Mouse (Mus musculus): ENCODE data around the gene St3gal4. TPM values are rescaled to one million over a fixed set of nuclear protein-coding genes. Genes with fewer than 3 reads are reported as not detected.

The St3gal4 gene
- total and polyA plus RNA-seq, 2 experiments from 2014 or later: 19.6 to 29.8 TPM

DNA sequence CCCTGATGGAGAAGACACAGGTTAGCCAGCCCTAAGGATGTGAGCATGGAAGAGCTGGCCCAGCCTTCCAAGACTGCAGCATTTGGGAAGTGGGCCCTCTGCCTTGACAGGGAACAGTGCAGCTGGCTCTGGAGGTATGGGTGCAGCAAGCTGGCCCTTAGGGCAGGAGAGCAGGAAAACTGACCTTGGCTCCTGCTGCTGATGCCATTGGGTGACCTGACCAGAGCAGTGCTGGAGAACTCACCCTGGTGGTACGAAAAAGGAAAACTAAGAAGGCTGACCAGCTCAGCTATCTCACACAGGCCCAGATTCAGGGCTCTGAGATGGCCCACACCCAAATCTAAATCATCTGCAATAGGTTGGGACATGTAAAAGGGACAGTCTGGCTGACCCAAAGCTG is 26.8 kb upstream of the St3gal4 start:
- H3K4me1 ChIP-seq (ENCODE audit: insufficient read depth, low read length): no peaks in the 10 kb centered on the region
- no peak overlapping the region for H3K9ac ChIP-seq (replicated peaks; ENCODE audit: low read length, poor library complexity, severe bottlenecking)
- TF ChIP-seq CTCF (IDR thresholded peaks at IDR 0.05): no peak
- H3K27me3 ChIP-seq (ENCODE audit: insufficient read depth, low read length): no peaks in the 10 kb centered on the region
- H3K36me3 ChIP-seq (ENCODE audit: insufficient read depth, low read length): no peaks in the 10 kb centered on the region
- H3K9me3 ChIP-seq (ENCODE audit: low read length): no peaks in the 10 kb centered on the region
- 87% methylated on average over 1 of the region's 1 CpGs for WGBS
- ATAC-seq (ENCODE audit: low FRiP score) (no peak), DNase-seq (ENCODE audit: low spot score) (no peak)
- no peak overlapping the region for H3K27ac ChIP-seq (ENCODE audit: low read depth, low read length)
- H3K4me2 ChIP-seq (ENCODE audit: low read depth, low read length, poor library complexity, severe bottlenecking): no peak overlapping the region
- no peak overlapping the region for H3K4me3 ChIP-seq (ENCODE audit: low read depth, low read length)

DNA sequence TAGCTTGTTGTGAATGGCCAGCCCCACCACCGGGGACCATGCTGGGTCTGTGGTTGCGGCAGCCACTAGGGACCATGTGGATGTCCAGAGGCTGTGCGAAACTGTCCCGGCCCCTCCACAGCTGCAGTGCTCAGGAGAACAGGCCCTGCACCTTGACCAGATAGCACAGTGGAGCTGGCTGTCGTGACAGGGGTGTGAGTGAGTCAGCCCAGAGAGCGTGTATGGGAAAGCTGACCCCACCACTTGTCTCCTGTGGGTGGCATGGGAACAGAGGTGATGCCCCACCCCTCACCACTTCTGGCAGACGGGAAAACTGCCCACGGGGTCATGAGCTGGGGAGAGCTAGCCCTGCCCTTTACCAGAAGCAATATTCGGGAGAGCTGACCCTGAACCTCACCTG is 26.1 kb upstream of the St3gal4 start:
- Histone ChIP-seq H3K9me3 (ENCODE audit: low read length) (no peaks in the 10 kb centered on the region), H3K36me3 (ENCODE audit: insufficient read depth, low read length) (no peaks in the 10 kb centered on the region), H3K4me2 (ENCODE audit: low read depth, low read length, poor library complexity, severe bottlenecking) (no peak overlapping the region), H3K9ac (replicated peaks; ENCODE audit: low read length, poor library complexity, severe bottlenecking) (no peak overlapping the region), H3K27me3 (ENCODE audit: insufficient read depth, low read length) (no peaks in the 10 kb centered on the region), H3K27ac (ENCODE audit: low read depth, low read length) (no peak overlapping the region), H3K4me1 (ENCODE audit: insufficient read depth, low read length) (no peaks in the 10 kb centered on the region), H3K4me3 (ENCODE audit: low read depth, low read length) (no peak overlapping the region)
- 89% methylated on average over 9 of the region's 9 CpGs for WGBS
- no peak for TF ChIP-seq CTCF (IDR thresholded peaks at IDR 0.05)
- no peak for ATAC-seq (ENCODE audit: low FRiP score)
- DNase-seq (ENCODE audit: low spot score): no peak

DNA sequence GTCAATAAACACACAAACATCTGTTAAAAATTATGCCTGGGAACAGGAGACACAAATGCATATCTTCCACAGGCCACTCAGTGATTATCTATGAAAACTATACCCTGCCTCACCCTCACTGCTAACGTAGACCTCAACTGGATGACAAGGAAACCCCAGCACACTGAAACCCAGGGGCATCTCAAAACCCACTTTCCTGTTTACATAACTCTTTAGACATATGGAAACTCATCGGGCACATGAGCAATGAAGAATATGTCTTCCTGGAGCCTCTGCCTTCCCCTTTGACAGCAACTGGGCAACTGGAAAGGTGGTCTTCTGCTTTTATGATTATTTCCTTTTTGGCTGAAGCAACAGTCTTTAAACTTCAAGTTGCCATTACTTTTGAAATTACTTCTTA is 23.2 kb upstream of the St3gal4 start:
- Histone ChIP-seq H3K4me1 (ENCODE audit: insufficient read depth, low read length) (no peaks in the 10 kb centered on the region), H3K27ac (ENCODE audit: low read depth, low read length) (no peak overlapping the region), H3K9ac (replicated peaks; ENCODE audit: low read length, poor library complexity, severe bottlenecking) (no peak overlapping the region), H3K9me3 (ENCODE audit: low read length) (no peaks in the 10 kb centered on the region), H3K27me3 (ENCODE audit: insufficient read depth, low read length) (no peaks in the 10 kb centered on the region), H3K4me2 (ENCODE audit: low read depth, low read length, poor library complexity, severe bottlenecking) (no peak overlapping the region), H3K4me3 (ENCODE audit: low read depth, low read length) (no peak overlapping the region), H3K36me3 (ENCODE audit: insufficient read depth, low read length) (no peaks in the 10 kb centered on the region)
- no peak for ATAC-seq (ENCODE audit: low FRiP score)
- WGBS: 88% methylated on average over 2 of the region's 2 CpGs
- no peak for TF ChIP-seq CTCF (IDR thresholded peaks at IDR 0.05)
- no peak for DNase-seq (ENCODE audit: low spot score)

DNA sequence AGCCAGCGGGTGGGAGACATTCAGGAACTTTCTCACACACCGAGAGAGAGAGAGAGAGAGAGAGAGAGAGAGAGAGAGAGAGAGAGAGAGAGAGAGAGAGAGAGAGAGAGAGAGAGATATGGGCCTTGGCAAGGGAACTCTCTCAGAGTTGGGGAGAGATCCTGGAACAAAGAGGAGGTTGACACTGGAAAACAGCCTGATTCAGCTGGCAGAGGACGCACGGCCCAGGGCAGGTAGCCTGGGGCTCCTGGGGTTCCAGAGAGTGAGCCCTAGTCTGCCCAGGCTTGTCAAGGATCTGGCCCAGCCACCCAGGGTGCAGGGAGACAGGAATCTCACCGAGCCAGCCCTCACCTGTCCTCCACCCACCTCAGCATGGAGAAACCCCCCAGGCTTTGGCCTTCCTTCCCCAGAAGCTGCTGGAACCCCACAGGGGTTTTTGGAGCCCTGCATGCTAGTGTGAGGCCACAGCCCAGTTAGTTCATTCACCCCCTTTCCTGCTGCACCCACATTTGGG is 20.2 kb upstream of the St3gal4 start:
- DNase-seq (ENCODE audit: low spot score) (no peak), ATAC-seq (ENCODE audit: low FRiP score) (no peak)
- no peaks in the 10 kb centered on the region for H3K4me1 ChIP-seq (ENCODE audit: insufficient read depth, low read length)

GRCm38 (mm10) chr9:35138029-35138428 is 19.0 kb upstream of the St3gal4 start:
- no peaks in the 10 kb centered on the region for H3K27me3 ChIP-seq (ENCODE audit: insufficient read depth, low read length)
- H3K4me1 ChIP-seq (ENCODE audit: insufficient read depth, low read length): no peaks in the 10 kb centered on the region
- WGBS: 92% methylated on average over 7 of the region's 7 CpGs
- H3K9ac ChIP-seq (replicated peaks; ENCODE audit: low read length, poor library complexity, severe bottlenecking): no peak overlapping the region
- no peak for DNase-seq (ENCODE audit: low spot score)
- peaks cover 4% of the 10 kb centered on the region; the same call in 1 of the 2 replicates for H3K36me3 ChIP-seq (ENCODE audit: insufficient read depth, low read length)
- H3K9me3 ChIP-seq (ENCODE audit: low read length): no peaks in the 10 kb centered on the region
- no peak for TF ChIP-seq CTCF (IDR thresholded peaks at IDR 0.05)
- no peak overlapping the region for H3K4me2 ChIP-seq (ENCODE audit: low read depth, low read length, poor library complexity, severe bottlenecking)
- no peak overlapping the region for H3K27ac ChIP-seq (ENCODE audit: low read depth, low read length)
- no peak for ATAC-seq (ENCODE audit: low FRiP score)
- H3K4me3 ChIP-seq (ENCODE audit: low read depth, low read length): no peak overlapping the region

More for the DNA sequence above, 20.2 kb upstream of the St3gal4 start:
- H3K9me3 ChIP-seq (ENCODE audit: low read length): no peaks in the 10 kb centered on the region
- H3K27me3 ChIP-seq (ENCODE audit: insufficient read depth, low read length): no peaks in the 10 kb centered on the region
- H3K27ac ChIP-seq (ENCODE audit: low read depth, low read length): no peak overlapping the region
- H3K9ac ChIP-seq (replicated peaks; ENCODE audit: low read length, poor library complexity, severe bottlenecking): no peak overlapping the region
- peaks cover 4% of the 10 kb centered on the region; the same call in 1 of the 2 replicates for H3K36me3 ChIP-seq (ENCODE audit: insufficient read depth, low read length)
- no peak overlapping the region for H3K4me2 ChIP-seq (ENCODE audit: low read depth, low read length, poor library complexity, severe bottlenecking)
- TF ChIP-seq CTCF (IDR thresholded peaks at IDR 0.05): no peak
- 75% methylated on average over 5 of the region's 5 CpGs for WGBS
- no peak overlapping the region for H3K4me3 ChIP-seq (ENCODE audit: low read depth, low read length)

- Histone ChIP-seq H3K4me3 (ENCODE audit: low read depth, low read length) (no peak overlapping the region), H3K9me3 (ENCODE audit: low read length) (no peaks in the 10 kb centered on the region), H3K9ac (replicated peaks; ENCODE audit: low read length, poor library complexity, severe bottlenecking) (no peak overlapping the region), H3K27ac (ENCODE audit: low read depth, low read length) (no peak overlapping the region), H3K4me1 (ENCODE audit: insufficient read depth, low read length) (no peaks in the 10 kb centered on the region), H3K36me3 (ENCODE audit: insufficient read depth, low read length) (peaks cover 4% of the 10 kb centered on the region; the same call in 1 of the 2 replicates), H3K4me2 (ENCODE audit: low read depth, low read length, poor library complexity, severe bottlenecking) (no peak overlapping the region), H3K27me3 (ENCODE audit: insufficient read depth, low read length) (no peaks in the 10 kb centered on the region)
- WGBS: 60% methylated on average over 6 of the region's 6 CpGs
- TF ChIP-seq CTCF (IDR thresholded peaks at IDR 0.05): no peak
- ATAC-seq (ENCODE audit: low FRiP score): no peak
- peak; percentile 36 for DNase-seq (ENCODE audit: low spot score)
These were observed 16.5 kb upstream of the St3gal4 start for GRCm38 (mm10) chr9:35135575-35135974.
